Mouse (Mus musculus) liver, embryonic 13.5 days (tissue): Measurements from ENCODE around the gene Fstl1. TPM values are rescaled to one million over a fixed set of nuclear protein-coding genes. Genes with fewer than 3 reads are reported as not detected.

Source experiments
- ATAC-seq: fragments of 200-750 bp; cut with Nextera tagmentation; 2 replicates; pipeline ENCODE4 v1.8.0; 2017; ENCODE audit warnings: low read depth, mild to moderate bottlenecking, moderate number of reproducible peaks, moderate library complexity
- DNase-seq: peaks from one replicate; pipeline ENCODE4 v3.0.0; 2022
- H3K27ac ChIP-seq: fragments of 300-500 bp; sonication (generic); 2 replicates; pipeline ENCODE4 v1.5.1; 2015; ENCODE audit warnings: moderate library complexity, mild to moderate bottlenecking, inconsistent platforms
- H3K27me3 ChIP-seq: fragments of 300-500 bp; sonication (generic); 2 replicates; pipeline ENCODE4 v1.6.1; 2015; ENCODE audit warnings: mild to moderate bottlenecking, inconsistent platforms
- H3K36me3 ChIP-seq: fragments of 300-500 bp; sonication (generic); 2 replicates; pipeline ENCODE4 v1.6.1; 2015; ENCODE audit warnings: mild to moderate bottlenecking, inconsistent platforms
- H3K4me1 ChIP-seq: fragments of 300-500 bp; sonication (generic); replicated peaks from 2 replicates; pipeline ENCODE4 v1.6.1; 2015; ENCODE audit warnings: inconsistent platforms
- H3K4me2 ChIP-seq: fragments of 300-500 bp; sonication (generic); 2 replicates; pipeline ENCODE4 v1.6.1; 2015; ENCODE audit warnings: inconsistent platforms, mild to moderate bottlenecking, moderate library complexity
- H3K4me3 ChIP-seq: fragments of 300-500 bp; sonication (generic); replicated peaks from 2 replicates; pipeline ENCODE4 v1.5.1; 2015; ENCODE audit warnings: mild to moderate bottlenecking, inconsistent platforms
- H3K9ac ChIP-seq: fragments of 300-500 bp; sonication (generic); 2 replicates; pipeline ENCODE4 v1.6.1; 2015; ENCODE audit warnings: mild to moderate bottlenecking, inconsistent platforms
- H3K9me3 ChIP-seq: fragments of 300-500 bp; sonication (generic); replicated peaks from 2 replicates; pipeline ENCODE4 v1.6.1; 2016; ENCODE audit warnings: inconsistent platforms
- WGBS: fragments of 180-500 bp; shearing (Covaris S2); methylation state at CpG from one replicate; pipeline ENCODE4 v1.1.7; 2015; ENCODE audit not compliant: insufficient replicate concordance; 5-methylcytosine and 5-hydroxymethylcytosine counted together
- polyA plus RNA-seq: library from polyadenylated mRNA; unstranded; fragments of >200 nt; fragmentation: Nextera tagmentation; extraction: Ambion mirVana; gene quantifications from 2 replicates; pipeline ENCODE4 v1.2.1, GENCODE M21; 2015

Fstl1 gene
- polyA plus RNA-seq, 1 experiment from 2014 or later: 26.6 TPM

- H3K4me3 ChIP-seq: no peak overlapping the region
- H3K27me3 ChIP-seq: no peaks in the 10 kb centered on the region
- DNase-seq (no peak), ATAC-seq (peak; percentile 53)
- no peak overlapping the region for H3K9ac ChIP-seq
- peaks cover 14% of the 10 kb centered on the region for H3K4me1 ChIP-seq
- H3K27ac ChIP-seq: no peak overlapping the region
- H3K4me2 ChIP-seq: no peak overlapping the region
- WGBS: 36% methylated on average over 3 of the region's 3 CpGs
- no peaks in the 10 kb centered on the region for H3K9me3 ChIP-seq
- no peaks in the 10 kb centered on the region for H3K36me3 ChIP-seq
These were observed 79.7 kb downstream of the Fstl1 start for GRCm38 (mm10) chr16:37856327-37856726.

GRCm38 (mm10) chr16:37857495-37857894 lies 80.8 kb downstream of the Fstl1 start:
- Histone ChIP-seq H3K27ac (no peak overlapping the region), H3K27me3 (no peaks in the 10 kb centered on the region), H3K4me2 (no peak overlapping the region), H3K4me3 (no peak overlapping the region), H3K9me3 (no peaks in the 10 kb centered on the region), H3K4me1 (peaks cover 11% of the 10 kb centered on the region), H3K36me3 (no peaks in the 10 kb centered on the region), H3K9ac (no peak overlapping the region)
- no peak for DNase-seq
- 57% methylated on average over 8 of the region's 8 CpGs for WGBS
- no peak for ATAC-seq

GRCm38 (mm10) chr16:37860213-37860612 lies 83.5 kb downstream of the Fstl1 start:
- Histone ChIP-seq H3K36me3 (no peaks in the 10 kb centered on the region), H3K9me3 (no peaks in the 10 kb centered on the region), H3K4me2 (no peak overlapping the region), H3K4me1 (peaks cover 8% of the 10 kb centered on the region), H3K27me3 (no peaks in the 10 kb centered on the region), H3K4me3 (no peak overlapping the region), H3K9ac (no peak overlapping the region), H3K27ac (no peak overlapping the region)
- DNase-seq (no peak), ATAC-seq (no peak)
- 69% methylated on average over 7 of the region's 7 CpGs for WGBS

GRCm38 (mm10) chr16:37861029-37861428 lies 84.4 kb downstream of the Fstl1 start, which contains the start of gene Gm36028:
Gene Gm36028, minus strand, starts transcription at chr16:37861146.
- Histone ChIP-seq H3K27ac (no peak within 1 kb of the TSS), H3K4me3 (no peak within 1 kb of the TSS), H3K27me3 (no peaks in the 10 kb centered on the region), H3K9ac (no peak within 1 kb of the TSS), H3K9me3 (no peaks in the 10 kb centered on the region), H3K4me1 (peaks cover 5% of the 10 kb centered on the region), H3K4me2 (no peak within 1 kb of the TSS), H3K36me3 (no peaks in the 10 kb centered on the region)
- ATAC-seq (no peak), DNase-seq (no peak)
- 63% methylated on average over 7 of the region's 7 CpGs for WGBS

- H3K9me3 ChIP-seq: no peaks in the 10 kb centered on the region
- ATAC-seq (no peak), DNase-seq (no peak)
- H3K4me3 ChIP-seq: no peak overlapping the region
- H3K36me3 ChIP-seq: no peaks in the 10 kb centered on the region
- H3K27ac ChIP-seq: peak overlapping the region; percentile 40; the same call in 1 of the 2 replicates
- H3K4me1 ChIP-seq: peaks cover 8% of the 10 kb centered on the region
- no peak overlapping the region for H3K4me2 ChIP-seq
- H3K9ac ChIP-seq: no peak overlapping the region
- WGBS: 57% methylated on average over 3 of the region's 3 CpGs
- H3K27me3 ChIP-seq: no peaks in the 10 kb centered on the region
These were observed 87.2 kb downstream of the Fstl1 start for GRCm38 (mm10) chr16:37863876-37864275.

GRCm38 (mm10) chr16:37865841-37866240 lies 89.2 kb downstream of the Fstl1 start:
- H3K36me3 ChIP-seq: no peaks in the 10 kb centered on the region
- ATAC-seq (no peak), DNase-seq (no peak)
- H3K27ac ChIP-seq: no peak overlapping the region
- no peak overlapping the region for H3K9ac ChIP-seq
- H3K4me2 ChIP-seq: no peak overlapping the region
- H3K27me3 ChIP-seq: no peaks in the 10 kb centered on the region
- WGBS: 72% methylated on average over 9 of the region's 9 CpGs
- no peak overlapping the region for H3K4me3 ChIP-seq
- no peaks in the 10 kb centered on the region for H3K9me3 ChIP-seq
- H3K4me1 ChIP-seq: peaks cover 24% of the 10 kb centered on the region

GRCm38 (mm10) chr16:37867791-37868505 lies 91.3 kb downstream of the Fstl1 start, which contains the start of gene Lrrc58:
Gene Lrrc58, plus strand, starts transcription at chr16:37868389.
- ATAC-seq (peak; percentile 87), DNase-seq (peak; percentile 64)
- 2% methylated on average over 58 of the region's 86 CpGs for WGBS

GRCm38 (mm10) chr16:37868506-37869469 lies 92.1 kb downstream of the Fstl1 start:
- ATAC-seq (peak; percentile 65), DNase-seq (peak; percentile 38)
- peak overlapping the region; percentile 90 for H3K9ac ChIP-seq
- H3K4me1 ChIP-seq: peaks cover 32% of the 10 kb centered on the region
- peak overlapping the region; percentile 88 for H3K27ac ChIP-seq
- peaks cover 2% of the 10 kb centered on the region; the same call in 1 of the 2 replicates for H3K36me3 ChIP-seq
- no peaks in the 10 kb centered on the region for H3K27me3 ChIP-seq
- H3K9me3 ChIP-seq: no peaks in the 10 kb centered on the region
- peak overlapping the region; percentile 88 for H3K4me2 ChIP-seq
- peak overlapping the region; percentile 87 for H3K4me3 ChIP-seq
- WGBS: under 1% methylated on average over 87 of the region's 87 CpGs

More at GRCm38 (mm10) chr16:37867791-37868505, 91.3 kb downstream of the Fstl1 start, which contains the start of gene Lrrc58:
- Histone ChIP-seq H3K36me3 (peaks cover 2% of the 10 kb centered on the region; the same call in 1 of the 2 replicates), H3K4me2 (peak within 1 kb of the TSS; percentile 88), H3K4me3 (peak within 1 kb of the TSS; percentile 87), H3K9me3 (no peaks in the 10 kb centered on the region), H3K27ac (peak within 1 kb of the TSS; percentile 88), H3K4me1 (peaks cover 32% of the 10 kb centered on the region), H3K9ac (peak within 1 kb of the TSS; percentile 90), H3K27me3 (no peaks in the 10 kb centered on the region)

- Histone ChIP-seq H3K36me3 (peaks cover 2% of the 10 kb centered on the region; the same call in 1 of the 2 replicates), H3K4me1 (peaks cover 32% of the 10 kb centered on the region), H3K27ac (peak overlapping the region; percentile 88), H3K9me3 (no peaks in the 10 kb centered on the region), H3K4me2 (peak overlapping the region; percentile 88), H3K4me3 (peak overlapping the region; percentile 87), H3K9ac (peak overlapping the region; percentile 90), H3K27me3 (no peaks in the 10 kb centered on the region)
- 20% methylated on average over 4 of the region's 4 CpGs for WGBS
- ATAC-seq: no peak
- no peak for DNase-seq
These were observed 93.0 kb downstream of the Fstl1 start for GRCm38 (mm10) chr16:37869470-37870231.

- H3K9me3 ChIP-seq: no peaks in the 10 kb centered on the region
- no peaks in the 10 kb centered on the region for H3K27me3 ChIP-seq
- no peak overlapping the region for H3K4me3 ChIP-seq
- peak overlapping the region; percentile 88; the same call in 1 of the 2 replicates for H3K4me2 ChIP-seq
- ATAC-seq: no peak
- no peak overlapping the region for H3K27ac ChIP-seq
- no peak overlapping the region for H3K9ac ChIP-seq
- H3K4me1 ChIP-seq: peaks cover 32% of the 10 kb centered on the region
- no peak for DNase-seq
- 65% methylated on average over 4 of the region's 4 CpGs for WGBS
- peaks cover 2% of the 10 kb centered on the region; the same call in 1 of the 2 replicates for H3K36me3 ChIP-seq
These were observed 94.5 kb downstream of the Fstl1 start for GRCm38 (mm10) chr16:37871112-37871715.
